Comparison of ENCODE assay signal across 9 mouse cellular contexts in the genomic region with DNA sequence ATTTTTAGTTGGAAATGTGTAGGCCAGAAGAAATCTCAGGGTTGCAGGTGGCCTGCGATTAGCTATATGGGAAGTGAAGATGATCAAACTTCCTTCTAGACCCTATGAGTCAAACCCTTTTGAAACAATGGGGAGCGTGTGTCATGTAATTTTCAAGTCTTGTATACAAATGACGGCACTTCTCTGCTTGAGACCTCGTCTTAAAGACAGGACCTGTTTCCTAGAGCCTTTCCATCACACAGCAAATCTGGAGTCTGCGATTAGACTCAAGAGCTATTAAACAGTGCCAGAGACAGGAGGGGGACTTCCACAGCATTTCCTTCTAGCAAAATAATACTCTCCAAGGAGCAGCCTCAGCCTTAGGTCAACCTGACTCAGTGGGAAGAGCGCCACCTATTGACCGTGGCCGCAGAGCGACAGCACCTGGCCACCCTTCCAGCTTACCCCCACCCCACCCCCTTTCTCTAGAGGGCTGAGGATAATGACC.
DNase-seq lines count a peak whose midpoint lies in the region; ATAC-seq and TF ChIP-seq lines count a peak whose summit lies in the region.
"Had no signal": no experiment of that assay in that cellular context is flagged by ENCODE, and none has a peak within 500 bp of the region (broad histone marks: within the 10 kb centered on the region; RNA-seq: fewer than 3 reads in every experiment).

No protein-coding gene starts in this region.

- H3K27ac ChIP-seq in forebrain, embryonic 13.5 days, result no peak overlapping the region
- no peak overlapping the region for H3K27ac ChIP-seq in limb, embryonic 15.5 days
- H3K27ac ChIP-seq in stomach, postnatal 0 days (replicated peaks), result no peak overlapping the region

- no peaks in the 10 kb centered on the region for H3K27me3 ChIP-seq in forebrain, embryonic 13.5 days
- H3K27me3 ChIP-seq in limb, embryonic 15.5 days, result no peaks in the 10 kb centered on the region
- no peaks in the 10 kb centered on the region for H3K27me3 ChIP-seq in stomach, postnatal 0 days (ENCODE audit: control insufficient read depth, insufficient read depth, low read length)

- H3K36me3 ChIP-seq in forebrain, embryonic 13.5 days (ENCODE audit: poor library complexity, severe bottlenecking), result no peaks in the 10 kb centered on the region
- no peaks in the 10 kb centered on the region for H3K36me3 ChIP-seq in limb, embryonic 15.5 days
- H3K36me3 ChIP-seq in stomach, postnatal 0 days (ENCODE audit: control insufficient read depth, insufficient read depth, low read length), result no peaks in the 10 kb centered on the region
- H3K36me3 ChIP-seq: G1E had no signal

- peak; percentile 25 to 47 for DNase-seq in cerebellum, postnatal 25 days
- no peak for DNase-seq in cerebellum, adult 9-11 months
- DNase-seq in adrenal gland, adult (ENCODE audit: inconsistent age in 2 of 2, low spot score in 1 of 2), result peak; percentile 67 to 87
- peak; percentile 62 for DNase-seq in naive thymus-derived CD4-positive, alpha-beta T cell, adult 2 months (ENCODE audit: low read depth)
- DNase-seq in stomach, postnatal 0 days (ENCODE audit: low spot score), result peak; percentile 76

- H3K9me3 ChIP-seq in forebrain, embryonic 13.5 days (replicated peaks), result no peaks in the 10 kb centered on the region
- no peaks in the 10 kb centered on the region for H3K9me3 ChIP-seq in limb, embryonic 15.5 days
- H3K9me3 ChIP-seq in stomach, postnatal 0 days (ENCODE audit: control insufficient read depth, low read length), result no peaks in the 10 kb centered on the region

- ATAC-seq in forebrain, embryonic 13.5 days, result peak; percentile 65
- peak; percentile 90 to 92 for ATAC-seq in hematopoietic stem cell, adult 5-6 weeks (replicated peaks in 1 of 2; ENCODE audit: insufficient read depth in 1 of 2, low FRiP score in 2 of 2, low TSS enrichment in 1 of 2, low read depth in 1 of 2, poor library complexity in 2 of 2, severe bottlenecking in 2 of 2)
- 0 out of 2 replicates have a peak, but pooled peaks have one; percentile 58 for ATAC-seq in limb, embryonic 15.5 days (ENCODE audit: insufficient number of reproducible peaks, low FRiP score, low TSS enrichment, low read depth)
- ATAC-seq in stomach, postnatal 0 days (ENCODE audit: low FRiP score, low TSS enrichment), result peak; percentile 75; the same call in 1 of the 2 replicates

- H3K4me1 ChIP-seq in forebrain, embryonic 13.5 days, result 0 out of 2 replicates have a peak, but pooled peaks cover 3% of the 10 kb centered on the region
- peaks cover 22% of the 10 kb centered on the region for H3K4me1 ChIP-seq in limb, embryonic 15.5 days
- H3K4me1 ChIP-seq in stomach, postnatal 0 days (replicated peaks; ENCODE audit: control insufficient read depth, insufficient read depth), result no peaks in the 10 kb centered on the region

- H3K4me3 ChIP-seq in forebrain, embryonic 13.5 days, result no peak overlapping the region
- no peak overlapping the region for H3K4me3 ChIP-seq in limb, embryonic 15.5 days
- no peak overlapping the region for H3K4me3 ChIP-seq in stomach, postnatal 0 days (ENCODE audit: low read depth, low read length)

- TF ChIP-seq CTCF in stomach, postnatal 0 days (IDR thresholded peaks at IDR 0.05; ENCODE audit: low read depth), result peak; percentile 85

- TF ChIP-seq EP300 in stomach, postnatal 0 days (optimal IDR thresholded peaks at IDR 0.05), result no peak

- no peak overlapping the region for H3K4me2 ChIP-seq in forebrain, embryonic 13.5 days
- no peak overlapping the region for H3K4me2 ChIP-seq in limb, embryonic 15.5 days
- no peak overlapping the region for H3K4me2 ChIP-seq in stomach, postnatal 0 days (replicated peaks; ENCODE audit: low read depth)

- H3K9ac ChIP-seq in forebrain, embryonic 13.5 days, result no peak overlapping the region
- no peak overlapping the region for H3K9ac ChIP-seq in limb, embryonic 15.5 days
- H3K9ac ChIP-seq in stomach, postnatal 0 days (ENCODE audit: low read length), result no peak overlapping the region

- 34% methylated on average over 9 of the region's 9 CpGs for WGBS in forebrain, embryonic 13.5 days
- 27% methylated on average over 9 of the region's 9 CpGs for WGBS in limb, embryonic 15.5 days
- WGBS in stomach, postnatal 0 days, result 28% methylated on average over 9 of the region's 9 CpGs
